Mouse (Mus musculus): ENCODE measurements around the gene Tubb1.

Tubb1 gene

GRCm38 (mm10) chr2:174443046-174443445, 7.4 kb upstream of the Tubb1 start:
- DNase-seq (ENCODE audit: low spot score): no peak

GRCm38 (mm10) chr2:174444359-174444758, 6.1 kb upstream of the Tubb1 start:
- DNase-seq (ENCODE audit: low spot score): no peak

- no peak for DNase-seq (ENCODE audit: low spot score)
Observed at GRCm38 (mm10) chr2:174445018-174445417, 5.5 kb upstream of the Tubb1 start.

GRCm38 (mm10) chr2:174446492-174446891, 4.0 kb upstream of the Tubb1 start:
- no peak for DNase-seq (ENCODE audit: low spot score)

GRCm38 (mm10) chr2:174446905-174447304, 3.6 kb upstream of the Tubb1 start:
- no peak for DNase-seq (ENCODE audit: low spot score)

GRCm38 (mm10) chr2:174448405-174448804, 2.1 kb upstream of the Tubb1 start:
- DNase-seq (ENCODE audit: low spot score): no peak

- no peak for DNase-seq (ENCODE audit: low spot score)
Observed at GRCm38 (mm10) chr2:174453681-174454080, 3.2 kb downstream of the Tubb1 start.

GRCm38 (mm10) chr2:174459365-174459764, 8.9 kb downstream of the Tubb1 start:
- no peak for DNase-seq (ENCODE audit: low spot score)

- no peak for DNase-seq (ENCODE audit: low spot score)
Observed at GRCm38 (mm10) chr2:174463370-174463769, 12.9 kb downstream of the Tubb1 start.

GRCm38 (mm10) chr2:174463789-174464523, 13.5 kb downstream of the Tubb1 start, which contains the start of gene Atp5e:
Gene Atp5e, minus strand, starts transcription at chr2:174464105.
- DNase-seq (ENCODE audit: low spot score): peak; percentile 82

- DNase-seq (ENCODE audit: low spot score): no peak
Observed at GRCm38 (mm10) chr2:174470333-174470732, 19.8 kb downstream of the Tubb1 start.

GRCm38 (mm10) chr2:174470786-174471405, 20.4 kb downstream of the Tubb1 start:
- no peak for DNase-seq (ENCODE audit: low spot score)

GRCm38 (mm10) chr2:174472407-174472806, 21.9 kb downstream of the Tubb1 start:
- DNase-seq (ENCODE audit: low spot score): no peak

- peak; percentile 96 for DNase-seq (ENCODE audit: low spot score)
Observed at GRCm38 (mm10) chr2:174472818-174473549, 22.5 kb downstream of the Tubb1 start, which contains the start of gene Prelid3b. Gene Prelid3b, minus strand, starts transcription at chr2:174473081.

- DNase-seq (ENCODE audit: low spot score): no peak
Observed at GRCm38 (mm10) chr2:174473550-174473927, 23.0 kb downstream of the Tubb1 start.

- DNase-seq (ENCODE audit: low spot score): no peak
Observed at GRCm38 (mm10) chr2:174477543-174478319, 27.2 kb downstream of the Tubb1 start.

- no peak for DNase-seq (ENCODE audit: low spot score)
Observed at GRCm38 (mm10) chr2:174478746-174479145, 28.3 kb downstream of the Tubb1 start.

- DNase-seq (ENCODE audit: low spot score): no peak
Observed at GRCm38 (mm10) chr2:174487005-174487404, 36.5 kb downstream of the Tubb1 start.

- DNase-seq (ENCODE audit: low spot score): no peak
Observed at GRCm38 (mm10) chr2:174492858-174493257, 42.4 kb downstream of the Tubb1 start.

GRCm38 (mm10) chr2:174500814-174501503, 50.5 kb downstream of the Tubb1 start:
- DNase-seq (ENCODE audit: low spot score): no peak

- no peak for DNase-seq (ENCODE audit: low spot score)
Observed at GRCm38 (mm10) chr2:174501517-174501916, 51.0 kb downstream of the Tubb1 start.

All from urinary bladder, postnatal 10 days (tissue).